Mouse (Mus musculus) liver, adult 2 months (tissue): Measurements from ENCODE around the gene Ate1.

Experiments
- CTCF ChIP-seq: fragments of 200-500 bp; IDR thresholded peaks from 2 replicates; pipeline ENCODE4 v1.5.1; 2011; ENCODE audit warnings: low read depth, low read length, control low read depth
- POLR2A ChIP-seq: fragments of 200-500 bp; IDR thresholded peaks from 2 replicates; pipeline ENCODE4 v1.6.1; 2011; ENCODE audit warnings: low read length, control low read depth; ENCODE audit not compliant: insufficient read depth; ENCODE audit errors: extremely low read depth

DNA sequence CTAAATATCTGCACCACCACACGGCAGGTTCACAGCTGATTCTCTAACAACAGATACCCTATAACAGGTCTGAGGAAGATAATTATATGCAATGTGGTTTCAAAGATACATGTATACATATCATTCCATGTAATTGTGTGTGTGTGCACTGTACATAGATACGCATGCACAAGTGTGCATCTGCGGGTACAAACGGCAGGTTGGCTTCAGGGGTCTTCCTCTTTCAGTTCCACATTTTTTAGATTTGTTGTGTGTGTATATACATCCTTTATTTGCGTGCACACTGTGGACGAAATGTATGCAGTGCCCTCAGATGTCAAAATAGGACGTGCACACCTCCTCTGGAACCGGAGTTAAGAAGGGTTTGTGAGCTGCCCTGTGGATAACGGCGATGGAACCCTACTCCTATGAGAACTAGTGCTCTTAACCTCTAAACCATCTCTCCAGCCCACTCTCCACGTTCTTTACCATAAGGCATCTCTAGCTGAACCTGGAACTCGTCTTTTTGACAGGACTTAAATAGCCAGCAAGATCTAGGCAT lies 27.5 kb upstream of the Ate1 start:
- no peak for TF ChIP-seq CTCF
- no peak for TF ChIP-seq POLR2A
